Mouse (Mus musculus) G1E (cell line): ENCODE measurements around the gene Rgs9.

Experiments used
- CTCF ChIP-seq: IDR thresholded peaks from 2 replicates; pipeline ENCODE4 v1.5.1; 2012; ENCODE audit warnings: low read depth, low read length, inconsistent platforms, mixed read lengths
- GATA1 ChIP-seq: IDR thresholded peaks from 2 replicates; pipeline ENCODE4 v1.6.1; 2012; ENCODE audit warnings: borderline replicate concordance, low read length, inconsistent platforms, mixed read lengths

- TF ChIP-seq CTCF (peak; percentile 36; the same call in 1 of the 2 replicates), GATA1 (no peak)
Observed at GRCm38 (mm10) chr11:109331424-109331824, 33.5 kb upstream of the Rgs9 start.
